Mouse (Mus musculus): Measurements from ENCODE around the gene Nrxn3. TPM values are rescaled to one million over a fixed set of nuclear protein-coding genes. Genes with fewer than 3 reads are reported as not detected.

The Nrxn3 gene
- polyA plus RNA-seq, 1 experiment, result 5.4 TPM

- Histone ChIP-seq H3K27me3 (ENCODE audit: control insufficient read depth, insufficient read depth, low read length) (no peaks in the 10 kb centered on the region), H3K36me3 (ENCODE audit: control insufficient read depth, insufficient read depth, low read length) (no peaks in the 10 kb centered on the region), H3K4me3 (ENCODE audit: control insufficient read depth, low read depth, low read length) (no peak overlapping the region), H3K27ac (ENCODE audit: control insufficient read depth, insufficient read depth, low read depth, low read length) (no peak overlapping the region), H3K4me1 (ENCODE audit: control insufficient read depth, insufficient read depth, low read length) (no peaks in the 10 kb centered on the region)
- TF ChIP-seq POLR2A (IDR thresholded peaks at IDR 0.05; ENCODE audit: control insufficient read depth, low read depth, low read length), result no peak
- no peak for TF ChIP-seq CTCF (IDR thresholded peaks at IDR 0.05; ENCODE audit: control insufficient read depth, insufficient read depth, insufficient replicate concordance, low read depth, low read length)
These were observed 1019.6 kb downstream of the Nrxn3 start for GRCm38 (mm10) chr12:89742326-89742725.

- no peaks in the 10 kb centered on the region for H3K4me1 ChIP-seq (ENCODE audit: control insufficient read depth, insufficient read depth, low read length)
- H3K27ac ChIP-seq (ENCODE audit: control insufficient read depth, insufficient read depth, low read depth, low read length), result no peak overlapping the region
- no peaks in the 10 kb centered on the region for H3K27me3 ChIP-seq (ENCODE audit: control insufficient read depth, insufficient read depth, low read length)
- no peak overlapping the region for H3K4me3 ChIP-seq (ENCODE audit: control insufficient read depth, low read depth, low read length)
- H3K36me3 ChIP-seq (ENCODE audit: control insufficient read depth, insufficient read depth, low read length), result no peaks in the 10 kb centered on the region
- TF ChIP-seq POLR2A (IDR thresholded peaks at IDR 0.05; ENCODE audit: control insufficient read depth, low read depth, low read length) (no peak), CTCF (IDR thresholded peaks at IDR 0.05; ENCODE audit: control insufficient read depth, insufficient read depth, insufficient replicate concordance, low read depth, low read length) (no peak)
These were observed 1020.1 kb downstream of the Nrxn3 start for GRCm38 (mm10) chr12:89742796-89743195.

GRCm38 (mm10) chr12:89764191-89765082, 1041.8 kb downstream of the Nrxn3 start:
- Histone ChIP-seq H3K27ac (ENCODE audit: control insufficient read depth, insufficient read depth, low read depth, low read length) (no peak overlapping the region), H3K27me3 (ENCODE audit: control insufficient read depth, insufficient read depth, low read length) (no peaks in the 10 kb centered on the region), H3K4me1 (ENCODE audit: control insufficient read depth, insufficient read depth, low read length) (peaks cover 2% of the 10 kb centered on the region; the same call in 1 of the 2 replicates), H3K36me3 (ENCODE audit: control insufficient read depth, insufficient read depth, low read length) (no peaks in the 10 kb centered on the region), H3K4me3 (ENCODE audit: control insufficient read depth, low read depth, low read length) (no peak overlapping the region)
- no peak for TF ChIP-seq POLR2A (IDR thresholded peaks at IDR 0.05; ENCODE audit: control insufficient read depth, low read depth, low read length)
- no peak for TF ChIP-seq CTCF (IDR thresholded peaks at IDR 0.05; ENCODE audit: control insufficient read depth, insufficient read depth, insufficient replicate concordance, low read depth, low read length)

GRCm38 (mm10) chr12:89765179-89765578, 1042.5 kb downstream of the Nrxn3 start:
- no peak overlapping the region for H3K27ac ChIP-seq (ENCODE audit: control insufficient read depth, insufficient read depth, low read depth, low read length)
- no peak overlapping the region for H3K4me3 ChIP-seq (ENCODE audit: control insufficient read depth, low read depth, low read length)
- H3K4me1 ChIP-seq (ENCODE audit: control insufficient read depth, insufficient read depth, low read length), result peaks cover 2% of the 10 kb centered on the region; the same call in 1 of the 2 replicates
- no peaks in the 10 kb centered on the region for H3K36me3 ChIP-seq (ENCODE audit: control insufficient read depth, insufficient read depth, low read length)
- H3K27me3 ChIP-seq (ENCODE audit: control insufficient read depth, insufficient read depth, low read length), result no peaks in the 10 kb centered on the region
- TF ChIP-seq CTCF (IDR thresholded peaks at IDR 0.05; ENCODE audit: control insufficient read depth, insufficient read depth, insufficient replicate concordance, low read depth, low read length) (no peak), POLR2A (IDR thresholded peaks at IDR 0.05; ENCODE audit: control insufficient read depth, low read depth, low read length) (no peak)

- Histone ChIP-seq H3K4me1 (ENCODE audit: control insufficient read depth, insufficient read depth, low read length) (no peaks in the 10 kb centered on the region), H3K4me3 (ENCODE audit: control insufficient read depth, low read depth, low read length) (no peak overlapping the region), H3K27ac (ENCODE audit: control insufficient read depth, insufficient read depth, low read depth, low read length) (no peak overlapping the region), H3K27me3 (ENCODE audit: control insufficient read depth, insufficient read depth, low read length) (no peaks in the 10 kb centered on the region), H3K36me3 (ENCODE audit: control insufficient read depth, insufficient read depth, low read length) (no peaks in the 10 kb centered on the region)
- no peak for TF ChIP-seq CTCF (IDR thresholded peaks at IDR 0.05; ENCODE audit: control insufficient read depth, insufficient read depth, insufficient replicate concordance, low read depth, low read length)
These were observed 1066.1 kb downstream of the Nrxn3 start for GRCm38 (mm10) chr12:89788794-89789193.

GRCm38 (mm10) chr12:89789981-89790380, 1067.3 kb downstream of the Nrxn3 start:
- Histone ChIP-seq H3K36me3 (ENCODE audit: control insufficient read depth, insufficient read depth, low read length) (no peaks in the 10 kb centered on the region), H3K4me3 (ENCODE audit: control insufficient read depth, low read depth, low read length) (no peak overlapping the region), H3K27ac (ENCODE audit: control insufficient read depth, insufficient read depth, low read depth, low read length) (no peak overlapping the region), H3K4me1 (ENCODE audit: control insufficient read depth, insufficient read depth, low read length) (no peaks in the 10 kb centered on the region), H3K27me3 (ENCODE audit: control insufficient read depth, insufficient read depth, low read length) (no peaks in the 10 kb centered on the region)
- no peak for TF ChIP-seq CTCF (IDR thresholded peaks at IDR 0.05; ENCODE audit: control insufficient read depth, insufficient read depth, insufficient replicate concordance, low read depth, low read length)
- TF ChIP-seq POLR2A (IDR thresholded peaks at IDR 0.05; ENCODE audit: control insufficient read depth, low read depth, low read length), result no peak

- Histone ChIP-seq H3K4me3 (ENCODE audit: control insufficient read depth, low read depth, low read length) (no peak overlapping the region), H3K4me1 (ENCODE audit: control insufficient read depth, insufficient read depth, low read length) (no peaks in the 10 kb centered on the region), H3K36me3 (ENCODE audit: control insufficient read depth, insufficient read depth, low read length) (no peaks in the 10 kb centered on the region), H3K27me3 (ENCODE audit: control insufficient read depth, insufficient read depth, low read length) (no peaks in the 10 kb centered on the region), H3K27ac (ENCODE audit: control insufficient read depth, insufficient read depth, low read depth, low read length) (no peak overlapping the region)
- TF ChIP-seq POLR2A (IDR thresholded peaks at IDR 0.05; ENCODE audit: control insufficient read depth, low read depth, low read length), result no peak
- TF ChIP-seq CTCF (IDR thresholded peaks at IDR 0.05; ENCODE audit: control insufficient read depth, insufficient read depth, insufficient replicate concordance, low read depth, low read length), result no peak
These were observed 1069.2 kb downstream of the Nrxn3 start for GRCm38 (mm10) chr12:89791829-89792228.
